Mouse (Mus musculus): ENCODE measurements around the gene Bbx.

Gene Bbx

GRCm38 (mm10) chr16:50399775-50400174, 32.4 kb downstream of the Bbx start:
- DNase-seq (ENCODE audit: low spot score in 2 of 2), result no peak

DNA sequence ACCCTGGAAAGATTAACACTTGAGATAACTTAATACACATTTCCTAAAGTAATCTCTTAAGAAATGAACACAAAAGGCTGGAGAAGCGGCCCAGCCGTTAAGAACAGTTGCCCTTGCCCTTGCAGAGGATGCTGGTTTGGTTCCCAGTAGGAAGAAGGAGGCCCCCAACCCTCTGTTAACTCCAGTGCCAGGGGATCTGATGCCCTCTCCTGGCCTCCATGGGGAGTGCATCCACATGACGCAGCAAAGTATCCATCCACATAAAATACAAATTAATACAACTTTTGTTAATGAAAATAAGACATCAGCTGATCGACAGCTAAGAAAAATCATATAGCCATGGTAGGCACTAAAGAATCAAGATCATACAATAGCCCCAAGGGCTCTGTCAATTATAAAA, 33.6 kb downstream of the Bbx start:
- DNase-seq (ENCODE audit: low spot score in 2 of 2), result no peak

- DNase-seq (ENCODE audit: low spot score in 2 of 2), result no peak
These were observed 36.1 kb downstream of the Bbx start for GRCm38 (mm10) chr16:50395928-50396612.

GRCm38 (mm10) chr16:50388499-50388898, 43.7 kb downstream of the Bbx start:
- no peak for DNase-seq (ENCODE audit: low spot score in 2 of 2)

GRCm38 (mm10) chr16:50383541-50383940, 48.6 kb downstream of the Bbx start:
- DNase-seq (ENCODE audit: low spot score in 2 of 2), result no peak

- DNase-seq (ENCODE audit: low spot score in 2 of 2), result peak; percentile 5 to 8
These were observed 50.8 kb downstream of the Bbx start for GRCm38 (mm10) chr16:50381351-50381746.

GRCm38 (mm10) chr16:50380682-50381350, 51.4 kb downstream of the Bbx start:
- DNase-seq (ENCODE audit: low spot score in 2 of 2), result peak; percentile 70 to 76

DNA sequence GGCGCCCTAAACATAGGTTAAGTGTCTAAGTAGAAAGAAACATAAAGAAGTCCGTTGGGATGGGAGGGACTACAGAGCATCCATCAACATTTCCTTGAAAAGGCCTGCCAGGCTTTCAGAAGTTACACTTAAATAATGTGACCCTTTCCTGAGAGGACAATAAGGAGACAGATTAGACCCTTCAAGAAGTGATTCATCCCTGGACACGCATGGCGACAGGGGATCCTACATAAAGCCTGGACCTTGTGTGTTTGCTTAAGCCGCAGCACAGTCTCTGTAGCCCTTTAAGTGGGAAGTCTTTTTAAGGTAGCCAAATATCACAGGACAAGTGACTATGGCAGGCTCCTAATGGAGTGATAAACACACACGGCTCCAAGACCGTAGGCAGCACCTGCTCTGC, 52.0 kb downstream of the Bbx start:
- no peak for DNase-seq (ENCODE audit: low spot score in 2 of 2)

DNA sequence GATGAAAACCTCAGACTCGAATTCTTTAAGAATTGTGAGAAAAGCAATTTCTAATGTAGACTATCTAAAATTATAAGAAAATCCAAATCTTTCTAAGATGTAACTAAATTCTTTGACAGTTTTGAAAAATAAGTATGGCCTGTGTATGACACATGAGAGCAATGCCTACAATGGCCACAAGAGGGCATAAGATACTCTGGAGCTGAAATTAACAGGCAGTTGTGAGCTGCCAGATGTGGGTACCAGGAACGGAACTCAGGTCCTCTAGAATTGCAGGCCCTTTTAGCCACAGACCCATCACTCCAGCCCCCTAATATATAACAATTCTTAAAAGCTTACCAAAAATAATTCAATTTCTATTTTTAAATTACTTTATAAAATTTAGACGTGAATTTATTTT, 57.6 kb downstream of the Bbx start:
- DNase-seq (ENCODE audit: low spot score in 2 of 2), result no peak

GRCm38 (mm10) chr16:50373685-50374084, 58.5 kb downstream of the Bbx start:
- no peak for DNase-seq (ENCODE audit: low spot score in 2 of 2)

DNA sequence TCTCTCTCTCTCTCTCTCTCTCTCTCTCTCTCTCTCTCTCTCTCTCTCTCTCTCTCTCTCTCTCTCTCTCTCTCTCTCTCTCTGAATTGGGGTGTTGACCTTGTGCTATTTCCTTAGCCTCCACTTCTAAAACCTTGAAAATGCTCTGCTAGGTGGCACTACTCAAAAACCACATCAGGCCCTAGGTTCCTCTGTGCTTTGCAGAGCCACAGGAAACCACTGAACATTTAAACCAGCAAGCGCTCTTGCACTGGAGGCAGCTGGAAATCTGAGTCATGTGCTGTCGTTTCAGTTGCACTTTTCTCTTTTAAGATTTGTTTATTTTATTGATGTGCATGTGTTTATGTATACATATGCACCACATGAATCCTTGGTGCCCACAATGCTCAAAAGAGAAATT, 59.6 kb downstream of the Bbx start:
- DNase-seq (ENCODE audit: low spot score in 2 of 2), result no peak

- DNase-seq (ENCODE audit: low spot score in 2 of 2), result no peak
These were observed 60.7 kb downstream of the Bbx start for GRCm38 (mm10) chr16:50371460-50371859.

DNA sequence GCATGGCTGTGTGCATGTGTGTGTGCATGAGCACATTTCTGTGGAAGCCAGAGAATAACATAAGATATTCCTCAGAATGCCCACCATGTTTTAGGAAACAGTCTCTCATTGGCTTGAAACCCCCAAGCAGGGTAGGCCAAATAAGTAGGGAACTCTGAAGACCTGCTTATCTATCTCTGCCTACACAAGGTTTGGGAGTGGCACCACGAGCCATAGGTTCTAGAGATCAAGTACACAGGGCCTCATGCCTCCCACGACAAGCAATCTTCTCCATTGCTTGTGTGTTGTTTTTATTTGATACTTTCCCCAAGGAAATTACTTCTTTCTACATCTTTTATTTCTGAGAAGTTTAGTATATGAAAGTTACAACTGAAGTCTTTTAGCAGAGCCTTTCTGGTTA, 61.8 kb downstream of the Bbx start:
- no peak for DNase-seq (ENCODE audit: low spot score in 2 of 2)

DNA sequence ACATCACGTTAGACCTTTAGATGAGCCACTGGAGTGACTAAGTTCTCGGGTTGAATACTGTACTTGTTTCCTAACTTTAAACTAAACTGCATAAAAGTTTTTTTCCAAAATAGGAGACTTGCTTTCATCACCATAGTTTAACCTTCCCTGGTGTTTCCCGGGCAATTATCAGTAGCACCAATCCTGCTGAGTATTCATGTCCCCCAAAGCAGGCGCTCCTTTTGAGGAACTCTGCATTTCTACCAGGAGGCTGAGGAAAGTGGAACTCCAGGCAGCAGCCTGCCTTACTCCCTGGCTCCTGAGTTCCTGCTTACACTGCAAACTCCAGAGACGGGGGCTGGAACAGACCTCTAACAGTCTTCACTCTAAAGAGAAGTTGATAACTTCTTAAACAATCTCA, 65.6 kb downstream of the Bbx start:
- DNase-seq (ENCODE audit: low spot score in 2 of 2), result no peak

DNA sequence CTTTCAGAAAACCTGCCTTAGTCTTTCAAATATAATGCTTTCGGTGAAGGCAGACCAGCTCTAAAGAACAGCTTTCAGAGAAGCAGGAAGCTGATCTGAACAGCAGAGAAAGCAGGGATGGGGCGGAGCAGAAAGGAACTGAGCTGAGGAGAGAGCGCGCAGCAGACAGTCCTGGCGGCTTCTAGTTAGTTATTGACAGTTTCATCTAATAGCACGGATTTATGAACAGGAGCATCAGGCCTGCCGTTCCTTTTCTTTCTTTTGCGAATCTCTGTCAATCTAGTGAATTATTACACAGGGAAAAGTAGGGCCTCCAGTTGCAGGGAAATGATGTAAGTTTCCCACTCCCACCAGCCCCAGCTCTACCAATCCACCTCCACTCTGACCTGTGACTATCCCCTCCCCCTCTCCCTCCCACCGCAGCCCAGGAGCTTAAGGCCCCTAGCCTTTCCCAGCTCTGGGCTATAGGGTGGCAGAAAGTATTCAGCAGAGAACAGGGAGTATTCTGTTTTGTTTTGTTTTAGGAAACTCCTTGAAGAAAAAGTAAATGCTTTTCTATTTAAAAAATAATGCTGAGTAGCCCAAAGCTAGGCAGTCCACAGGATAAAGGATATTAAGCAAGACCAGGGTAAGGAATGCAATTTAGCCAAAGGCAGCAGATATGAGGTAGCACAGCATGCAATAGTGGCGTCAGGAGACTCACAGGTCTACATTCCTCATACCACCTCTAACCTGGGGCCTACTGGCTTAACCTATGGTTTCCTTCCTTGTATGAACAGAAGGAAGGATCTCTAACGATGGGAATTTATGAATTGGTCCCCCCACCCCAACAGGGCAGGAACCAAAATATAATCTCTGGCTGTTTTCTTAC, 67.8 kb downstream of the Bbx start:
- peak in 1 of 2 experiments; percentile 14 for DNase-seq (ENCODE audit: low spot score in 2 of 2)

GRCm38 (mm10) chr16:50363443-50364188, 68.6 kb downstream of the Bbx start:
- DNase-seq (ENCODE audit: low spot score in 2 of 2), result peak in 1 of 2 experiments; percentile 11

DNA sequence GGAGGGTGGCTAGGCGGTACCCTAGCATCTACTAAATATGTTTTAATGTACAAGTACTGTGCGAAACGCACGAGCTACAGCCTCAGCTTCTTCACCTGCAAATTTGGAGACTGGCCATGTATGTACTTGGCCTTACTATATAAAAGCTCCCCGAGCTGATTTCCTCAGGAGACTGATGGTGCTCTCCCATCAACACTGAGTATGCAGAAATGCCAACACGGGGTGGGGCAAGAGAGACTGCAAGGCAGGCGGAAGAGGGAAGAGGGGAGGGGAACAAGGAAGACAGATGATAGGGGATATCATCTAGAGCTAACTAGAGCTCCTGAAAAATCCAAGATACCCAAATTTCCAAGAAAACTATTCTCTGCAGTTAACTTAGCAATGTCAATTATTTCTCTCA, 71.6 kb downstream of the Bbx start:
- no peak for DNase-seq (ENCODE audit: low spot score in 2 of 2)

DNA sequence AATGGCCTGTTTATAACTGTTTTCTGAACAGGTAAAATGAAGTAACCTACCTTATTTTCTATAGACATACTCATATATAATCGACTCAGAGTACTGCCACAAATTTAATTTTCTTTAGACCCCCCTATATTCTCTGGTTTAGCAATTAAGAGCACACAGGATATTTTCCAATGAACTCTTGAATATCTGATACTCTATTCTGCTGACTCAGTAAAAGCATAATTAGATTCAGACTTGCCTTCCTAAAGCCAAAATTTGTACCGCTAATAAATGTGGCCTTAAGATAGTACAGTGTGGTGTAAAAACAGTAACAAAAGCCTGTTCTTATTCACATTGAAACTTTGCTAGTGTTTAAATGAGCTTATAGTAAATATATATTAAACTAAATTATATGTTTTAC, 102.5 kb downstream of the Bbx start:
- DNase-seq (ENCODE audit: low spot score in 2 of 2), result no peak

DNA sequence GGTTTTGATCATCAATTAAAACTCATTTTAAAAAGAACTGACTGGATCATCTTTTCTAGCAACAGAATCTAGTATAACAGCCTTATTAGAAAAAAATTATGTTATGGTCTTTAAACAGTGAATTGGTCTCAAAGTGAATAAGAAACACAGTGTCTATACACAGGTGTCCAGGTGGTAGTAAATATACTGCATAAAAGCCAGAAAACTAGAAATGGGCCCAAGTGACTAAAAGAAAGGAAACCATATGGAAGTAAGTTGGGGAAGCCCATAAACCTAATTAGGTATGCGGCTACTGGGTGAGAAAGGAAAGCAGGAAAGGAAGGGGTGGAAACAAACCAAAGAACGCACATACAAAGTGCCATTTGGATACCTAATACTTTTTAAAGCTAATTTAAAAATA, 107.4 kb downstream of the Bbx start:
- no peak for DNase-seq (ENCODE audit: low spot score in 2 of 2)

GRCm38 (mm10) chr16:50324292-50324691, 107.9 kb downstream of the Bbx start:
- no peak for DNase-seq (ENCODE audit: low spot score in 2 of 2)

GRCm38 (mm10) chr16:50321368-50321767, 110.8 kb downstream of the Bbx start:
- DNase-seq (ENCODE audit: low spot score in 2 of 2), result no peak

- no peak for DNase-seq (ENCODE audit: low spot score in 2 of 2)
These were observed 113.9 kb downstream of the Bbx start for GRCm38 (mm10) chr16:50318255-50318654.

Data from frontal cortex, postnatal 14 days (tissue).